Mouse (Mus musculus) myocyte (in vitro differentiated cells): ENCODE measurements around the gene Tmppe.

ENCODE experiments used
- CEBPB ChIP-seq: IDR thresholded peaks from 2 replicates; pipeline ENCODE4 v1.6.1; 2011; ENCODE audit warnings: mild to moderate bottlenecking, moderate library complexity; ENCODE audit not compliant: poor library complexity, insufficient read depth, severe bottlenecking
- E2F4 ChIP-seq: IDR thresholded peaks from one replicate; pipeline ENCODE4 v1.6.1; 2011; ENCODE audit warnings: mild to moderate bottlenecking, control low read depth, moderate library complexity; ENCODE audit not compliant: insufficient read depth
- MAX ChIP-seq: IDR thresholded peaks from one replicate; pipeline ENCODE4 v1.6.1; 2011; ENCODE audit warnings: low read depth, mild to moderate bottlenecking, control low read depth
- MYOD1 ChIP-seq, 3 experiments: IDR thresholded peaks; one replicate each; pipeline ENCODE4 v1.6.1; 2011; ENCODE audit warnings: control low read depth in 2 of 3, low read depth in 2 of 3, mild to moderate bottlenecking in 2 of 3, moderate library complexity in 1 of 3; ENCODE audit not compliant: insufficient read length in 2 of 3, control insufficient read depth in 1 of 3
- MYOG ChIP-seq, 3 experiments: IDR thresholded peaks; one replicate each; pipeline ENCODE4 v1.6.1; 2011; ENCODE audit warnings: control low read depth in 2 of 3, low read depth in 2 of 3, mild to moderate bottlenecking in 2 of 3; ENCODE audit not compliant: insufficient read length in 2 of 3, control insufficient read depth in 1 of 3, insufficient read depth in 1 of 3
- POLR2A ChIP-seq: IDR thresholded peaks from one replicate; pipeline ENCODE4 v1.6.1; 2011; ENCODE audit warnings: low read depth, mild to moderate bottlenecking, control low read depth, moderate library complexity; ENCODE audit not compliant: insufficient read length
- POLR2AphosphoS2 ChIP-seq: IDR thresholded peaks from one replicate; pipeline ENCODE4 v1.6.1; 2011; ENCODE audit warnings: low read depth, control low read depth; ENCODE audit not compliant: insufficient read length
- REST ChIP-seq: IDR thresholded peaks from one replicate; pipeline ENCODE4 v1.6.1; 2011; ENCODE audit warnings: mild to moderate bottlenecking, control low read depth, moderate library complexity; ENCODE audit not compliant: insufficient read depth, insufficient read length
- SRF ChIP-seq: IDR thresholded peaks from one replicate; pipeline ENCODE4 v1.6.1; 2011; ENCODE audit warnings: low read depth; ENCODE audit not compliant: control insufficient read depth, insufficient read length
- TCF12 ChIP-seq: IDR thresholded peaks from one replicate; pipeline ENCODE4 v1.6.1; 2011; ENCODE audit warnings: mild to moderate bottlenecking, control low read depth; ENCODE audit not compliant: poor library complexity, insufficient read depth, severe bottlenecking
- TCF3 ChIP-seq: IDR thresholded peaks from one replicate; pipeline ENCODE4 v1.6.1; 2011; ENCODE audit warnings: low read depth, control low read depth; ENCODE audit not compliant: insufficient read length
- USF1 ChIP-seq: IDR thresholded peaks from one replicate; pipeline ENCODE4 v1.6.1; 2011; ENCODE audit warnings: low read depth, mild to moderate bottlenecking, control low read depth, moderate library complexity

- no peak for TF ChIP-seq POLR2A
- TF ChIP-seq USF1: no peak
- TF ChIP-seq SRF: no peak
- no peak for TF ChIP-seq CEBPB
- no peak for TF ChIP-seq MAX
- no peak for TF ChIP-seq POLR2AphosphoS2
- no peak for TF ChIP-seq E2F4
- TF ChIP-seq MYOD1 (IDR thresholded peaks at IDR 0.05; ENCODE audit: control insufficient read depth in 1 of 3, insufficient read length in 2 of 3, low read depth in 2 of 3): no peak
- TF ChIP-seq TCF12: no peak
- TF ChIP-seq MYOG (IDR thresholded peaks at IDR 0.05; ENCODE audit: control insufficient read depth in 1 of 3, insufficient read depth in 1 of 3, insufficient read length in 2 of 3, low read depth in 2 of 3): no peak
- TF ChIP-seq REST: no peak
- TF ChIP-seq TCF3: no peak
Observed at GRCm38 (mm10) chr9:114384691-114385090, 16.2 kb upstream of the Tmppe start.
